Mouse (Mus musculus): ENCODE data around the gene Mprip. TPM values are rescaled to one million over a fixed set of nuclear protein-coding genes. Genes with fewer than 3 reads are reported as not detected.
A peak's percentile ranks its signal among the peaks of the same experiment; 100 is the strongest.

The Mprip gene
- total RNA-seq, 4 experiments from 2014 or later = 68.5 to 94.6 (median 77.3) TPM

DNA sequence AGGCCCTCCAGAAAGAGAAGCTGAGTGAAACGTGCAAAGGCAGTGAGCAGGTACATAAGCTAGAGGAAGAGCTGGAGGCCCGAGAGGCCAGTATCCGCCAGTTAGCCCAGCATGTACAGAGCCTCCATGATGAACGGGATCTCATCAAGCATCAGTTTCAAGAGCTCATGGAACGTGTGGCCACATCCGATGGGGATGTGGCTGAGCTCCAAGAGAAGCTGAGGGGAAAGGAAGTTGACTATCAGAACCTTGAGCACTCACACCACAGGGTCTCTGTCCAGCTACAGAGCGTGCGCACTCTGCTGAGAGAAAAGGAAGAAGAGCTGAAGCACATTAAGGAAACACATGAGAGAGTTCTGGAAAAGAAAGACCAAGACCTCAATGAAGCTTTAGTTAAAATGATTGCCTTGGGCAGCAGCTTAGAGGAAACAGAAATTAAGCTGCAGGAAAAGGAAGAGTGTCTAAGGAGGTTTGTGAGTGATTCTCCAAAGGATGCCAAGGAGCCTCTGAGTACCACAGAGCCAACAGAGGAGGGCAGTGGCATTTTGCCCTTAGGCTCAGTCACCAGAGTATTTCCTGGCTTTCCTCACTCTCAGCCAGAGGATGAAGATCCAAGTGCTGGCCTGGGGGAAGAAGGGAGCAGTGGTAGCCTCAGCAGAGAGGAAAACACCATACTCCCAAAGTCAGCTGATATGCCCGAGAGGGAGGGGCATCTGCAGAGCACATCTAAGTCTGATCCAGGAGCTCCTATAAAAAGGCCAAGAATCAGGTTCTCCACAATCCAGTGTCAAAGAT, 97.3 kb downstream of the Mprip start:
- DNase-seq (ENCODE audit: low spot score in 2 of 2) = no peak

DNA sequence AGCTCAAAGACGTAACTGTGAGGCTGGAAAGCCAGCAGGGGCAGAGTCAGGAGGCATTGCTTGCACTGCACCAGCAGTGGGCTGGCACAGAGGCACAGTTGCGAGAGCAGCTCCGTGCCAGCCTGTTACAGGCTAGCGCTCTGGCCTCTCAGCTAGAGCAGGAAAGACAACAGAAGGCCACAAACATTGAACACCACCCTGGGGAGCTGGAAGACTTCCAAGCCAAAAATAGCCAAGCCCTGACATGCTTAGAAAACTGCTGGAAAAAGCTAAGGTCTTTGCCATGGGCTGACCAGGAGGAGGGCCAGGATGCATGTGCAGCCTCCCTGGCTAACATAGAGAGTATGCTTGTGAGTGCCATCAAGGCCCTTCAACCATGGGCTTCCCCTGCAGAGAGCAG, 98.1 kb downstream of the Mprip start:
- DNase-seq (ENCODE audit: low spot score in 2 of 2) = peak in 1 of 2 experiments; percentile 40

GRCm38 (mm10) chr11:59759626-59760025, 98.5 kb downstream of the Mprip start:
- DNase-seq (ENCODE audit: low spot score in 2 of 2) = no peak

GRCm38 (mm10) chr11:59760796-59761195, 99.7 kb downstream of the Mprip start:
- no peak for DNase-seq (ENCODE audit: low spot score in 2 of 2)

GRCm38 (mm10) chr11:59769307-59769706, 108.2 kb downstream of the Mprip start:
- DNase-seq (ENCODE audit: low spot score in 2 of 2) = no peak

DNA sequence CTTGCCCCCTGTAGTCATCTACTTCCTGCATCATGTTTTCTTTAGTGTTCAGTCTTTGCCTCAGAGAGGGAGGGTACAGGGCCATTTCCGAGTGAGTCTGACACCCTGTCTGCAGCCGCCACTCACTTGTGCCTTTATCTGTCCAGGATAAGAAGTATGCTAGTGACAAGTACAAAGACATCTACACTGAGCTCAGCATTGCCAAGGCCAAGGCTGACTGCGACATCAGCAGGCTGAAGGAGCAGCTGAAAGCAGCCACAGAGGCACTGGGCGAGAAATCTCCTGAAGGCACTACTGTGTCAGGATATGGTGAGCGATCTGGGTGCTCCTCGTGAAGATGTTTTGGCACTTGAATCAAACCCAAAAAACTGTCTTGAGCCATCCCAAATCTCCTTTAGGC, 108.6 kb downstream of the Mprip start:
- no peak for DNase-seq (ENCODE audit: low spot score in 2 of 2)

DNA sequence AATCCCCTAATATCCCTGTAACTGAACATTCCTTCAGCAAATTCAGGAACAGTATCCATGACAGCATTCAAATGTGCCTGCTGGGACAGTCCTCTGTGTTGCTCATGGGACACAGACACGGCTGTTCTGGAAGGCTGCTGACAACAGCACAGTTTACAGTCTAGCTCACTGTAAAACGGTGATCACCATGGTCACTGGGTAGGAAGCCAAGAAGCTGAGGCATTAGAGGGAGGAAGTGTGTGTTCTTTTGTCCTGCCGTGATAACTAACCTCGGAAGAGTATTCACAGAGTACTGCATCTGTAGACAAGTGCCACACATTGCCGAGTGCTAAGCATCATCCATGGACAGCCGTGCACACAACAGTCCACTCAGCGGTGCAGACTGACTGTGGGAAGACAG, 109.6 kb downstream of the Mprip start:
- no peak for DNase-seq (ENCODE audit: low spot score in 2 of 2)

- DNase-seq (ENCODE audit: low spot score in 2 of 2) = no peak
These were observed 111.2 kb downstream of the Mprip start for GRCm38 (mm10) chr11:59772291-59772690.

GRCm38 (mm10) chr11:59772902-59773301, 111.8 kb downstream of the Mprip start:
- DNase-seq (ENCODE audit: low spot score in 2 of 2) = no peak

GRCm38 (mm10) chr11:59774522-59774921, 113.4 kb downstream of the Mprip start:
- DNase-seq (ENCODE audit: low spot score in 2 of 2) = no peak

DNA sequence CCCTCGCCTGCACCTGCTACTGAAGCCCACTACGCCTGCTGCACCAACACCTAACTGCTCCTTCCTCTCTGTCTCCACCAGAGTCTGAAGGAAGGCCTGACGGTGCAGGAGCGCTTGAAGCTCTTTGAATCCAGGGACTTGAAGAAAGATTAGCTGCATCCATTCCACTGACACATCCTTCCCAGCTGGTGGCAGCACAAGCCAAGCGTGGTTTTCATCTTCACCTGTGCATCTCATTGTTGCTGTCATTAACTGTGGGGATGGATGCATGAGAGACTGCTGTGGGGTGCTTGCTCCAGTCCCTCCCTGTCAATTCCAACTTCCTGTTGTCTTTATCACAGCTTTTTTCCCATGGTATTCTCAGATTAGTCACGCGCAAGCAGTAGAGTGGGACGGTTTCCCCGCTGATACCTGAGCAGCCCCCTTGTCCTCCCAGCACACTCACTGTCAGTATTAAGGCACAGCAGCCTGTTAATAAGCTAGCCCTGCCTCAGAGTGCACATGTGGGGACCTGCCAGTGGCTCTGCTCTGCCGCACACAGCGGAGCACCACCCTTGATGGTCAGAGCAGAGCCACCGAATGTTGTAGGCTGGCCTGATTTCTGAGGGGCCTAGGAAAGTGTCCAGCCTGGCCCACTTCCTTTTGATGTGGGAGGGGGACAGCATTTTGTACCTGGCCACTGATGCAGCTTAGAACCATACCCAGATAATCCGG, 114.5 kb downstream of the Mprip start:
- DNase-seq (ENCODE audit: low spot score in 2 of 2) = no peak

- no peak for DNase-seq (ENCODE audit: low spot score in 2 of 2)
These were observed 116.2 kb downstream of the Mprip start for GRCm38 (mm10) chr11:59777259-59777658.

DNA sequence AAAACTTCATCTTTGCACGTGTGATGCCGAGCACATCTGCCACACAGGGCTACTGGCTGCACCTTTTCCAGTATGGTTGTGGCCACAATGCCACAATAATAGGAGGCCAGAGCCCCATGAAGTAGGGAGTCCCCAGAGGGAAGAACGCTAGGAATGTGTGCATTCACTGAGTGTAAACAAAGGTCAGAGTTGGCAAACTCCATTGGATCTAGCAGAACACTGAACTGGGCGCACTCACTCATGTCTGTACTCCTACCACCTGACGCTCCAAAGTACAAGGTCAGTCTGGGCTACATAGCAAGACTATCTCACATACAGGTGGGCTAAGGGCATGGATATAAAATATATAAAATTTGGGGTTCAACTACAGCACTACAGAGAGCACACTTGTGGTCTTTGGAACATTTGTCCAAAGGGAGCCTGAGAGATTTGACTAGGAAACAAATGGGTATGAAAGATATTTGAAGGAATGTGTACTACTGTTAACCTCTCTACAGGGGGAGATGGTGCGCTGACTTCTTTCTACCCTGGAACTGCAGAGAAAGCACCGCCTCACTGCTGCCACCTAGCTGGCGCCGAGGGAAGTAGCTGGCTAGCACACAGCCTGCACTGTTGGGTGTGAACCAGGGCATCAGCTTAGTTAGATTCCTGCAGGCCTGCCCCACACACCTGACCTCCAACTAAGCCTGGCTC, 117.2 kb downstream of the Mprip start:
- DNase-seq (ENCODE audit: low spot score in 2 of 2) = peak; percentile 32 to 48

- no peak for DNase-seq (ENCODE audit: low spot score in 2 of 2)
These were observed 117.7 kb downstream of the Mprip start for GRCm38 (mm10) chr11:59778874-59779223.

DNA sequence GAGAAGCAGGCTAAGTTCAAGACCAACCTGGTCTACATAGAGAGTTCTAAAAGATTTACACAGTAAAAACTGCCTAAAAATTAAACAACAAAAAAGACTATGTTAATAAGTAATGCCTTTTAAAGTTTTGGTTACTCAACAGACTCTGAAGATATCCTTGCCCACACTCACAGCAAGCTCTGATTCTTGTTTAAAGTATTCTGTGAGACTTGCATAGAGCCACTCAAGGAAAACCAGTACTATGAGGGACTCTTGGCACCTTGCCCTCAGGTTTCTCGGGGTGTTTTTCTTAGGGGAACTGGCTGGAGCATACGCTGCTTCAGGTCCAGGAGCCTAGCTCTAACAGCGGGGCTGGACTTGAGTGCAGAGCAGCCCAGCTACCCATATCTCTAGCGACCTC, 118.3 kb downstream of the Mprip start:
- DNase-seq (ENCODE audit: low spot score in 2 of 2) = no peak

GRCm38 (mm10) chr11:59780241-59780640, 119.1 kb downstream of the Mprip start:
- no peak for DNase-seq (ENCODE audit: low spot score in 2 of 2)

DNA sequence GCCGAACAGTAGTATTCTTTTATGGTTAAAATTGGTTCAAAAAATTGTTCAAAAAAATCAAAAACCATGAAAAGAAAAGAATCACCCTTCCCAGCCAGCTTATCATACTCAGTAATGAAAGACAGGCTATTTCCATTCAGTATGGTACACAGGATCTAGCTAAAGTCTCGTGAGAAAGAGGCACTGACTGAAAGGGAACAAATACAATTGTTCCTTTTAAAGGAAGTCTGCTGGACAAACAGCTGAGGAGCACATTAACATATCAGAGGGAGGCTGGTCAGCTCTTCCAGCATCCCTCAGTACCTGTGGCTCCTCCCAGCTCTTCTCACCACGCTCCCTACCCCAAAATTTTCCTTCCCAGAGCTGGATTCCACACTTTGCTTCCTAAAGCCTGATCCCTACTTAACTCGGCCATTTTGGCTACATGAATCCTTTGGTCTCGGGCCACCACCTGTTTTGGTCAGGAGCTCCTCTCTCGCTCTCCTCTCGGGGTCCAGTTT, 121.0 kb downstream of the Mprip start:
- no peak for DNase-seq (ENCODE audit: low spot score in 2 of 2)

DNA sequence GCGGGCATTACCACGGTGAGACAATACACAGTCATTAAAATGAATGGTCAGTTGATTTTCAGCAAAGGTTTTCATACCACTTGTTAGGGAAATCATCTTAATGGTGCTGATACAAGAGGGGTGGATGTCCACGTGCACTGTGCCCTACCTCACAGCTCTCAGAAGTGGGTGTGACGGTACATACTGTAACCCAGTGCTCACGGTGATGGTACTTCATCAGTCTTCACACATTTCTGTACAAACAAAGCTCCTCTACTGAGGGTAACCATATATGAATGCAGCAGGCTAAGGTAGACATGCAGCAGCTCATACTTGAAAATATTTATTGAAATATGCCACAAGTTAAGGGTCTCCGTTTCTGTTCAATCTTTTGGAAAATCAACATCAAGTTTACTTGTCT, 122.5 kb downstream of the Mprip start:
- no peak for DNase-seq (ENCODE audit: low spot score in 2 of 2)

- no peak for DNase-seq (ENCODE audit: low spot score in 2 of 2)
These were observed 125.5 kb downstream of the Mprip start for GRCm38 (mm10) chr11:59786444-59787198.

DNA sequence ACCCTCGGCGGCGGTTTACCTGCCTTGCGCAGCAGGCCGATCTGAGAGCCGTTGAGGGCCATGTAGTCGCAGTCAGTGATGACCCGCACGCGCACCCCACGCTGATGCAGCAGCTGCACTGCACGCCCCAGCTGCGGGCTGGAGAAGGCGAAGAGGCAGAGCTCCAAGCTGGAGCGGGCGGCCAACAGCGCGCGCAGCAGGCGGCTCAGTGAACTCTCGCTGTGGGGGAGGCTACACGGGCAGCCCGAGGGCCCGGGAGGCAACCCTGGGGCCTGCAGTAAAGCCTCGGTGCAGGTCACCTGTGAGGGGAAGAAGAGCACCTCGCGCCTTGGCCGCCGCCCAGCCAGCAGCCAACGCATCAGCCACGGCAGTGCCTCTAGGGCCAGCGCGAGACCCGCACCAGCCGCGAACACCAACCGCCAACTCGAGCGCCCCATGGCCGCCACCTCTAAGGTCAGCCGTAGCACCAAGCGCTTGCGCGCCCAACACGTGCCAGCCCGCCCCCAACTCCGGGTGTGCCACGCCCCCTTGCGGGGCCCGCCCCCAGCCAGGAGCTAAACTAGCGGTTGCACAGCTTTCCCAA, 126.2 kb downstream of the Mprip start, which contains the start of gene Pld6:
TSS of gene Pld6 (minus strand) at position 447 of the 583 bp plus-strand sequence.
- peak in 1 of 2 experiments; percentile 29 for DNase-seq (ENCODE audit: low spot score in 2 of 2)

DNA sequence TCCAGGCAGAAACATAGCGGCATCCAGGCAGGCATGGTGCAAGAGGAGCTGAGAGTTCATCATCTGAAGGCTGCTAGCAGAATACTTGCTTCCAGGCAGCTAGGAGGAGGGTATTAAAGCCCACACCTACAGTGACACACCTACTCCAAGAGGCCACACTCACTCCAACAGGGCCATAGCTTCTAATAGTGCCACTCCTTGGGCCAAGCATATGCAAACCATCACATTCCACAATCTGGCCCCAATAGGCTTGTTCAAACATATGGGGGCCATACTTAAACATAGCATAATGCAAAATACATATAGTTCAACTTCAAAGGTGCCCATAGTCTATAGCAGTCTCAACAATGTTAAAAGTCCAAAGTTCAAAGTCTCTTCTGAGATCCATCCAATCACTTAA, 128.2 kb downstream of the Mprip start:
- no peak for DNase-seq (ENCODE audit: low spot score in 2 of 2)

Data from gastrocnemius, adult 8-10 months (tissue).